In the genomic region with DNA sequence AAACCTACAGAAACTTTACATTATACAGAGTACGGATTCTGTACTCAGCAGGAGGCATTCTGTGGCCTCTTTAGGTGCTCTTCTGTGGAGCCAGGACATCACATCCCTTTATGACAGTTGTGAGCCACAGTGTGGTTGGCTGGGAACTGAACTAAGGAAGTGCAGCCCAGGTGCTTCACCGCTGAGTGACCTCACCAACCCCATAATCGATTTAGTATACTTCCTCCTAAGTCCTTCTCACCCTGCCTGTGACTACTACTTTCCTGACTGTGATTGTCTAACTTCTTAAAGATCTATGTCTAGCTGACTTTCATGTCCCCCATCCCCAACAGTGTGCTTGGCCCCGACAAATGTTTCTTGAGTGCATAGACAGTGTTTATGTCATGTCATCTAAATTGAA, we compare ENCODE assay signal across 31 mouse cellular contexts. TPM values are rescaled to one million over a fixed set of nuclear protein-coding genes. Genes with fewer than 3 reads are reported as not detected.
A peak's percentile ranks its signal among the peaks of the same experiment; 100 is the strongest.
DNase-seq lines count a peak whose midpoint lies in the region; ATAC-seq lines count a peak whose summit lies in the region.
"Had no signal": no experiment of that assay in that cellular context is flagged by ENCODE, and none has a peak within 500 bp of the region (broad histone marks: within the 10 kb centered on the region; RNA-seq: fewer than 3 reads in every experiment).

No protein-coding gene starts in this region.

- H3K36me3 ChIP-seq in heart, embryonic 11.5 days (ENCODE audit: control insufficient read depth, insufficient read depth, low read length), result no peaks in the 10 kb centered on the region
- H3K36me3 ChIP-seq in midbrain, embryonic 10.5 days, result peaks cover 25% of the 10 kb centered on the region
- H3K36me3 ChIP-seq: heart, embryonic 15.5 days had no signal

- H3K4me2 ChIP-seq in heart, embryonic 11.5 days, result no peak overlapping the region
- H3K4me2 ChIP-seq: embryonic facial prominence, embryonic 12.5 days; embryonic facial prominence, embryonic 15.5 days; heart, embryonic 12.5 days; heart, embryonic 15.5 days; hindbrain, embryonic 14.5 days had no signal

- WGBS in heart, embryonic 11.5 days (ENCODE audit: insufficient replicate concordance), result 89% methylated on average over 4 of the region's 4 CpGs
- whole genome bisulfite sequencing in midbrain, embryonic 10.5 days, result 97% methylated on average over 4 of the region's 4 CpGs

- H3K9me3 ChIP-seq in heart, embryonic 11.5 days (replicated peaks; ENCODE audit: control insufficient read depth, low read length), result no peaks in the 10 kb centered on the region
- no peaks in the 10 kb centered on the region for H3K9me3 ChIP-seq in midbrain, embryonic 10.5 days (replicated peaks)
- H3K9me3 ChIP-seq: embryonic facial prominence, embryonic 12.5 days; embryonic facial prominence, embryonic 15.5 days; heart, embryonic 12.5 days; heart, embryonic 15.5 days had no signal

- no peaks in the 10 kb centered on the region for H3K27me3 ChIP-seq in heart, embryonic 11.5 days (ENCODE audit: control insufficient read depth, insufficient read depth, low read length)
- H3K27me3 ChIP-seq in midbrain, embryonic 10.5 days (ENCODE audit: low read depth, poor library complexity, severe bottlenecking), result no peaks in the 10 kb centered on the region
- H3K27me3 ChIP-seq: embryonic facial prominence, embryonic 12.5 days; embryonic facial prominence, embryonic 15.5 days; heart, embryonic 12.5 days; heart, embryonic 15.5 days had no signal

- H3K27ac ChIP-seq in heart, embryonic 11.5 days (ENCODE audit: low read depth, low read length), result no peak overlapping the region
- H3K27ac ChIP-seq in midbrain, embryonic 10.5 days (replicated peaks), result no peak overlapping the region
- H3K27ac ChIP-seq: embryonic facial prominence, embryonic 12.5 days; embryonic facial prominence, embryonic 15.5 days; heart, embryonic 15.5 days; hindbrain, embryonic 14.5 days; hindbrain, postnatal 0 days had no signal

- ATAC-seq in heart, embryonic 11.5 days (replicated peaks; ENCODE audit: insufficient number of reproducible peaks, low FRiP score, low TSS enrichment), result no peak
- peak; percentile 58 for ATAC-seq in granulocyte monocyte progenitor cell, adult 5-6 weeks (replicated peaks; ENCODE audit: poor library complexity, severe bottlenecking)
- ATAC-seq: activated CD4-positive, CD25-positive, alpha-beta regulatory T cell, adult 4 months; CD4-positive, CD25-positive, alpha-beta regulatory T cell, adult 4 months; forebrain, embryonic 14.5 days; forebrain, postnatal 0 days; hindbrain, postnatal 0 days; inflammation-experienced regulatory T-cells, adult 6 months; intestine, embryonic 16.5 days had no signal

- no peak overlapping the region for H3K9ac ChIP-seq in heart, embryonic 11.5 days (ENCODE audit: low read depth, low read length)
- H3K9ac ChIP-seq: embryonic facial prominence, embryonic 12.5 days; embryonic facial prominence, embryonic 15.5 days; forebrain, postnatal 0 days; heart, embryonic 12.5 days; heart, embryonic 15.5 days; hindbrain, embryonic 14.5 days had no signal

- no peak overlapping the region for H3K4me3 ChIP-seq in heart, embryonic 11.5 days (ENCODE audit: low read depth, low read length)
- no peak overlapping the region for H3K4me3 ChIP-seq in midbrain, embryonic 10.5 days
- H3K4me3 ChIP-seq: embryonic facial prominence, embryonic 12.5 days; embryonic facial prominence, embryonic 15.5 days; heart, embryonic 12.5 days; heart, embryonic 15.5 days had no signal

- DNase-seq in heart, adult 11 months, result peak; percentile 66
- DNase-seq in naive thymus-derived CD4-positive, alpha-beta T cell, adult 2 months (ENCODE audit: low read depth), result peak; percentile 3
- DNase-seq in lung, postnatal 25 days (ENCODE audit: low spot score), result no peak
- DNase-seq in midbrain, embryonic 10.5 days (ENCODE audit: low spot score), result no peak
- no peak for DNase-seq in frontal cortex, adult 2 months (ENCODE audit: extremely low spot score in 1 of 2, low spot score in 1 of 2)
- no peak for DNase-seq in embryo, embryonic 10.5 days (ENCODE audit: low spot score)
- DNase-seq: adrenal gland, adult 8-10 months; adrenal gland, postnatal 25 days; cerebellum, adult 11 months; cerebellum, adult 2 months; cerebellum, adult 9-11 months; cerebellum, postnatal 36 days; forebrain, postnatal 0 days; gastrocnemius, postnatal 25 days; heart, postnatal 10 days; heart, postnatal 36 days had no signal

- no peaks in the 10 kb centered on the region for H3K4me1 ChIP-seq in heart, embryonic 11.5 days (ENCODE audit: control insufficient read depth, insufficient read depth, low read length)
- H3K4me1 ChIP-seq in midbrain, embryonic 10.5 days, result no peaks in the 10 kb centered on the region
- H3K4me1 ChIP-seq: embryonic facial prominence, embryonic 12.5 days; embryonic facial prominence, embryonic 15.5 days; heart, embryonic 12.5 days; heart, embryonic 15.5 days had no signal

RNA-seq across cellular contexts. Expression of a gene that starts 24.6 kb away (rescaled TPM):
- polyA plus RNA-seq in heart, embryonic 11.5 days (2014; fragmentation: Nextera tagmentation; extraction: Ambion mirVana), result 12.5 and 14.5 TPM in 2 replicates
- 0.09 and 1.2 TPM in 2 replicates for total RNA-seq in granulocyte monocyte progenitor cell, adult 5-6 weeks (2014; fragmentation: Nextera tagmentation)
- total RNA-seq in granulocyte monocyte progenitor cell, adult 5-6 weeks (2017), result 0.57 and 1.0 TPM in 2 replicates
- polyA plus RNA-seq in midbrain, embryonic 10.5 days (2016; fragmentation: Nextera tagmentation; extraction: Ambion mirVana), result 24.7 and 26.8 TPM in 2 replicates
- 19.1 and 23.5 TPM in 2 replicates for polyA plus RNA-seq in frontal cortex, adult 2 months (2012; rRNA removed)

RNA-seq across cellular contexts. Expression of a gene that starts 31.5 kb away (rescaled TPM):
- 13.2 and 13.7 TPM in 2 replicates for polyA plus RNA-seq in heart, embryonic 11.5 days (2014; fragmentation: Nextera tagmentation; extraction: Ambion mirVana)
- 35.6 and 51.0 TPM in 2 replicates for total RNA-seq in granulocyte monocyte progenitor cell, adult 5-6 weeks (2014; fragmentation: Nextera tagmentation)
- 26.2 and 29.0 TPM in 2 replicates for total RNA-seq in granulocyte monocyte progenitor cell, adult 5-6 weeks (2017)
- 23.2 and 24.3 TPM in 2 replicates for polyA plus RNA-seq in midbrain, embryonic 10.5 days (2016; fragmentation: Nextera tagmentation; extraction: Ambion mirVana)
- 5.1 and 7.0 TPM in 2 replicates for polyA plus RNA-seq in frontal cortex, adult 2 months (2012; rRNA removed)

RNA-seq across cellular contexts. Expression of a gene that starts 50.6 kb away (rescaled TPM):
- polyA plus RNA-seq in heart, embryonic 11.5 days (2014; fragmentation: Nextera tagmentation; extraction: Ambion mirVana), result 0.67 and 1.3 TPM in 2 replicates
- not detected in 2 replicates for total RNA-seq in granulocyte monocyte progenitor cell, adult 5-6 weeks (2014; fragmentation: Nextera tagmentation)
- total RNA-seq in granulocyte monocyte progenitor cell, adult 5-6 weeks (2017), result not detected in 2 replicates
- 2.7 and 4.7 TPM in 2 replicates for polyA plus RNA-seq in midbrain, embryonic 10.5 days (2016; fragmentation: Nextera tagmentation; extraction: Ambion mirVana)
- 0.08 TPM in 2 replicates for polyA plus RNA-seq in frontal cortex, adult 2 months (2012; rRNA removed)
- total RNA-seq: adrenal gland, adult 8-10 months; adrenal gland, postnatal 25 days; heart, adult 8-10 months; heart, postnatal 36 days had no signal
- polyA plus RNA-seq: activated CD4-positive, CD25-positive, alpha-beta regulatory T cell, adult 4 months; CD4-positive, CD25-positive, alpha-beta regulatory T cell, adult 4 months; cerebellum, adult 2 months; gonadal fat pad, adult 2 months; inflammation-experienced regulatory T-cells, adult 6 months had no signal

Comparison
In these comparisons a context has a peak if more than half of its experiments do, and no peak if none do; other contexts are left out.
1. DNase-seq: peak in heart, adult 11 months (single experiment) and naive thymus-derived CD4-positive, alpha-beta T cell, adult 2 months (single experiment); none in lung, postnatal 25 days (single experiment), midbrain, embryonic 10.5 days (single experiment), frontal cortex, adult 2 months (0 of 2) and embryo, embryonic 10.5 days (single experiment).